Mouse (Mus musculus) embryo, embryonic 11.5 days (tissue): ENCODE data around the gene Plbd2.

ENCODE experiments used
- DNase-seq: peaks from one replicate; pipeline ENCODE4 v3.0.0-alpha.2; 2012; ENCODE audit warnings: low read depth, low spot score

Gene Plbd2

GRCm38 (mm10) chr5:120475861-120476260 is 27.6 kb downstream of the Plbd2 start:
- no peak for DNase-seq

DNA sequence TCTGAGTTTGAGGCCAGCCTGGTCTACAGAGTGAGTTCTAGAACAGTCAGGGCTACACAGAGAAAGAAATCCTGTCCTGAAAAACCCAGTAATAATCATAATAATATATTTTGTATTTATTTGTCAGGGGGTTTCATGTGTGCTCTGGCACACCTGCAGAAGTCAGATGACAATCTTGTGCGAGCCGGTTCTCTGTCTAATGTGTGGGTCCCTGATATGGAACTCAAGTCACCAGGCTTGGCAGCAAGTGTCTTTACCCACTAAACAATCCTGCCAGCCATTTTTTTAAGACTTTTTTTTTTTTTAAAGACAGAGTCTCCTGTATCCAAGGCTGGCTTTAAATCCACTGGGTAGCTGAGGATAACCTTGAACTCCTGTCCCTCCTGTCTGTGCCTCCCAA is 30.1 kb downstream of the Plbd2 start:
- DNase-seq, result no peak

GRCm38 (mm10) chr5:120472770-120473169 is 30.7 kb downstream of the Plbd2 start, which contains the start of gene Sdsl:
Gene Sdsl (minus strand): TSS chr5:120472810.
- no peak for DNase-seq

DNA sequence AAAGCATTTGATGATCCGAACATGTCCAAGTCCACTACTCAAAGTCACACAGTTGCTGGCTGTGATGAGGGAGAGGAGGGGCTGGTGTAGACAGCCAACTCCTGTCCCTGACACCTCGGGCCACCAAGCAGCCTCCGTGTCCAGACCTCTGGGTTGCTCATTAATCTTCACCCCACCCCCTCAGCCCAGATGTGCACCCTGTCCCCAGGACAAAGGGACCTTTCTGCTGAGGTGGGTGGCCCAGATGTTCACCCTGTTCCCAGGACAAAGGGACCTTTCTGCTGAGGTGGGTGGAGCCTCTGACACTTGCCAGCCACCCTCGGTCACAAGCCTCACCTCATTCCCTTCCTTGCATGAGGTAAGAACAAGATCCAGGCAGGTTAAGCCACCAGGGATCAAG is 31.9 kb downstream of the Plbd2 start:
- no peak for DNase-seq

DNA sequence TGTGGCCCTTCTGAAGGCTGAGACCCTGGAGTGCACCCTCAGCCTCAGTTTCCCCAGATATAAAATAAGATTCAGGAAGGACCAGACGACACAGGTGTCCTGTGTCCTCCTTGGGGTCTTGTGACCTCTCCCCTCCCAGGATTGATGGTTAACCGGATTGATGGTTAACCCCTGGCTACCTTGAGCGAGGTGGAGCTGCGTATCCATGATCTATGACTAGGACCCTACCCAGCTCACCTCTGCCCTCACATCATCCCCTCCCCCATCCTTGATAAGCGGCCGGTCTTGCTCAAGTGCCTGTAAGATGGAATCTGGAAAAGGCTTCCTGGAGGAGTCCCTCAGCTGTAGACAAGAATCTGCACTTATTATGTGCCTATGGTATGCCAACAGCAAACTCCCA is 34.6 kb downstream of the Plbd2 start:
- DNase-seq, result no peak

- no peak for DNase-seq
Measured at GRCm38 (mm10) chr5:120468336-120468735, 35.1 kb downstream of the Plbd2 start.

DNA sequence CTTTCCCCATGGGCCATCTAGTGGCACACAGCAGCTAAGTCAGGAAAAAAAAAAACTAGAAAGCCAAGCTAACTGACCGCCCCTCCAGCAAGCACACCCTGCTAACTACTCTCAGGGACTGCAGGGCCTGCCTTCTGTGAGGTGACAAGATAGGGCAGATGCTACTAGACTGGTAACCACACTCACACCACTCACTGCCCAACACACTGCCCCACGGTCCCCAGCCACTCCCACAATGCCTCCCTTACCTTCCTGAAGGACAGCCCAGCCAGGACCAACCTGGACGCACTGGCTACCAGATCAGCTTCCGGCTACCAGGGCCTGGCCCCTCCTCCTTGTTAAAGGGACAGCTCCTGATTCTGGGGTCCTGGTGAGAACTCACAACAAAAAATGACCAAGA is 36.4 kb downstream of the Plbd2 start:
- DNase-seq, result no peak

DNA sequence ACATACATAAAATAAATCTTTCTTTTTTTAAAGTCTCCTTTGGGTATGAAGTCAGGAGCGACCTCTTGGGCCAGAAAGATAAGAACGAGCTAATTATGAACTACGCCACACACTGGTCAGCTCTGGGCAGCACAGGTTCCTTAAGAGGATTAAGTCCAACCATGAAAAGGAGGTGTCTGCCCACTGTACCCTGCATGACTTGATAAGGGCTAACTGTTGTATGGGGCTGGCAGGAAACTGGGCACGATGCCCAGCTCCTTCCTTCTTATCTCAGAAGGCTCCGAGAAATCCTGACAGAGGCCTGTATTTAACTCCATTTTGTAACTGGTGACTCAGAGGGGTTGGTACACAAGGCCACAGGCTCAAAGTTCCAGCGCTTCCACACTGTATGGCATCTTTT is 37.6 kb downstream of the Plbd2 start:
- no peak for DNase-seq

- DNase-seq, result no peak
Measured at GRCm38 (mm10) chr5:120465062-120465461, 38.4 kb downstream of the Plbd2 start.

DNA sequence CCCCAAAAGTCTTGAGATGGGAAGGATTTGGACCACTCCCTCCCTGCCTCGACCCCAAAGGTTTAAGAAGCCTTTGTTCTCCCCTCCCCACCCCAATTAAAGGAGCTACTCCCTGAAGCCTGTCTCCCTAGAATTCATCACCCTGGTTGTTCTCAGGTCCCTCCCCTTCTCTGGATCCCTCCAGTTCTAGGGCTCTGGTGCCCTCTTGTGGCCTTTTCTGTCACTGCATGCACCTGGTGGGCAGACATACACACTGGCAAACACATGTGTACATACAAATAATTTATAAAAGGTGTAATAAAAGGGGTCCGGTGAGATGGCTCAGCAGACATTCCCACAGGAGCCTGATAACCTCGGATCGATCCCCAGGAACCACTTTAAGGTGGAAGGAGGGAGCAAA is 39.1 kb downstream of the Plbd2 start:
- no peak for DNase-seq

GRCm38 (mm10) chr5:120461902-120462301 is 41.5 kb downstream of the Plbd2 start:
- no peak for DNase-seq

- DNase-seq, result no peak
Measured at GRCm38 (mm10) chr5:120459133-120459532, 44.3 kb downstream of the Plbd2 start.

DNA sequence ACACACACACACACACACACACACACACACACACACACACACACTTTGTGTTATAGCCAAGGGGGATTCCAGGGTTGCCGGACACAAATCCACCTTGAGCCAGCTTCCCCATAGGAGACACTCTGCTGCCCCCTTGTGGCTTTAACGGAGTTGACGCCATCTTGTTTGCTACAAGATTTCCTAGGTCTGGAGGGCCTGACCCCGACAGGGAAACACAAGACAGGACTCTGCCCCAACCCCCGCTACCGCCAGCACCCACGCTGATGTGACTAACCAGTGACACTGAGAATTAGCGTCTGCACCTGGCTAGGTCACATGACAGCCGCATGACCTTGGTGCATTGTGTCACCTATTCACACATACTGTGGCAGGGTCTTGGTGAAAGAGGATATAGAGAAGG is 45.8 kb downstream of the Plbd2 start:
- peak; percentile 75 for DNase-seq

- no peak for DNase-seq
Measured at GRCm38 (mm10) chr5:120456841-120457554, 46.4 kb downstream of the Plbd2 start.

- DNase-seq, result no peak
Measured at GRCm38 (mm10) chr5:120456253-120456652, 47.2 kb downstream of the Plbd2 start.

DNA sequence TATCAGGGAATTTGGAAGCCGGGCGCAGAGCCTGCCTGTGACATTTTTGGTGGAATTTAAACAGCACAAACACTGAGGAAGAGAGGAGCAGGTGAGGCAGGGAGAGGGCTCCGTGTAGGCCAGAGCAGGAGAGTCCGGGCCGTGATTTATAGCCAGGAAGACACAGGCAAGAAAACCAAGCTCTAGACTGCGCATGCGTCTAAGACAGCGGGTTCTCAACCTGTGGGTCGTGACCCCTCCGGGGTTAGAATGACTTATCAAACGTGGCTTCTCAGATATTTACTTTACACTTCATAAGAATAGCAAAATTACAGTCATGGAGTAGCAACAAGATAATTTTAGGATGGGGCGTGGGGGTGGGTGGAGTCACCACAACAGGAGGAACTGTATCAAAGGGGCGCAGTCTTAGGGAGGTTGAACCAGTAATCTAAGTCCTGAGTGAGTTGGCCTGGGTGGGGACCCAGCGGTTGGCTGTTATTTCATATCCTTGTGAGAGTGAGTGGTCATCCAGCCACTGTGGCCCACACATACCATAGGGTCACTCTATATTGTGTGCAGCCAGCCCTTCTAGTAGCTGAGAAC is 48.6 kb downstream of the Plbd2 start:
- no peak for DNase-seq

- no peak for DNase-seq
Measured at GRCm38 (mm10) chr5:120447305-120447704, 56.1 kb downstream of the Plbd2 start.

DNA sequence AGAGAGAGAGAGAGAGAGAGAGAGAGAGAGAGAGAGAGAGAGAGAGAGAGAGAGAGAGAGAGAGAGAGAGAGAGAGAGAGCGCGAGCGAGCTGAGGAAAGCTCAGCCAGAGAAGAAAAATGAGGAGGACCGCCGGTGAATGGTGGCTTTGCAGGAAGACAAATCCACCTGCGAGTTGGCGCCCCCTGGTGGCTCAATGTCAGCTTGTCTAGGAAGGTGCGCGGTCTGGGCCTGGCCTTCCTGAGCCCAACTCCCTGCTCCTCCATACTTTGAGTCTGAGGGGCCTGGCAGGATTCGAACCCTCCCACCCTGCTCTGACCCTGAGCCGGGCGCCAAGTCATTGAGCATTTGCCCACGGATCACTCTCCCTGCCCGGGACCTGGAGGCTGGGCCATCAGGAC is 62.7 kb downstream of the Plbd2 start:
- DNase-seq, result peak; percentile 88

GRCm38 (mm10) chr5:120439887-120440670 is 63.3 kb downstream of the Plbd2 start:
- DNase-seq, result no peak

DNA sequence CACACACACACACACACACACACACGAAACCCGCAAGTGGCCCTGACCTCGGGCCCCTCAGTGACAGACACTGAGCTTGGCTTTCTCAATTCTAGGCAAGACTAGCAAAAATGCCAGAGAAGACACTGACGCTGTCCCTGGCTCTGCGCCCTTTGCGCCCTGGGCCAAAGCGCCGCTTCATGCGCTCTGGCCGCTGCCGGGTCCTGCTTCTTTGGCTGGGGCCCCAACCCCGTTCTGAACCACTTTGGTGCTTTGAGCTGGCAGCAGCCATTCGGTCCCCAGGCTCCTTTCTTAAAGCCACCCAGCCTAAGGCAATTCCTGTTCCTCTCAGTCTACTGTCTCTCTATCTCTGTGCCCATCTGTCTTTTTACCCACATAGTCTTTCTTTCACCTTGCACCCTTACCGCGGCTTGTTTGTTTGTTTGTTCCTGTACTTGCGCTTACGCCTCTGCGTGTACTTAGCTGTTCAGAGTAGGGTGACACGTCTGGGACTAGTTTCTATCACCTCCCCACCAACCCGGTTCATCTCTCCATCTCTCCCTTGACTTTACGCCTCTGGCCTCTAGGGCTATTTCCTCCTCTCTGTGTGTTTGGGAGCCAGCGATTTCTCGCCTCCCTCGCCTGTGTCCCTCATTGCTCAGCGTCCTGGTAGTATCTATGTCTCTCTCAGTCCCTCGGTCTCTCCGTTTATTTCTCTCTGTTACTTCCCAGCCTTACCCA is 64.3 kb downstream of the Plbd2 start:
- no peak for DNase-seq

DNA sequence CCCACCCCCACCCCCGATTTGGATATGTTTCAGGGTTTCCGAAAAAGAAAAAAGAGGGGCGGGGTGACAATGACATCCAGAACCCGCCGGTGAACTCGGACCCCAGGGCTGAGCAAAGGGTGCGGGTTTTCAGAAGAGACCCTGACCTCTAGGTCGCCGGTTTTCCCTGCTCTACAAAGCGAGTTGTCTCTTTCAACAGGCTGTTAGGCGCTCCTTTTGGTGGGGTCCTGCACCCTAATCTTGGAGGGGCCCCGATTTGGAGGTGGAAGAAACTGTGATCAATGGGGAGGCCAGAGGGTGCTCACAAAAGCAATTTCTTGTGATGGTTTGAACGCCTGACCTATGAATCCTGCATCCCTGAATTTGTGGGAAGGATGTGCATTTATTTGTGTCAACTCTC is 65.0 kb downstream of the Plbd2 start:
- no peak for DNase-seq

DNA sequence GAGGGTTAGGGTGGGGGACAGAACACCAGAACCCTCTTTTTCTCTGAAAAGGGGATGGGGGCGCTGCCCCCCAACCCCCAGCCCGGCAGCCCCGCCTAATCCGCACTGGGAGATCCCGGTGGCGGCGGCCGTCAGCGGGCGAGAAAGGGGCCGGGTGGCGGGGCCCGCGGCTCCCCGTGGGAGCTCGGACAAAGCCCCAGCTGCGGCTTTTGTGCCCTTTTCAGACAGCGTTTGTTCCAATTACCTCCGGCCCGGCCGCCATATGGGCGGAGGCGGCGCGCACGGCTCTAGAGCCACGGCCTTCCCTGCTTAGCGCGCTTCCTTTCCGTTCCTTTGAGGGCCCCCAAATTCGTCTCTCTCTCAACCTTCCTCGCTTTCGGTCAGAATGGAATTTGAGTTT is 65.4 kb downstream of the Plbd2 start:
- no peak for DNase-seq
